Mouse (Mus musculus): Measurements from ENCODE around the gene Mfsd4b3. TPM values are rescaled to one million over a fixed set of nuclear protein-coding genes. Genes with fewer than 3 reads are reported as not detected.
"Not testable (repeated sequence)": the region's sequence is repeated elsewhere in the genome, so short reads cannot be mapped to it uniquely, and the experiment has no call there.

Mfsd4b3 gene
- polyA plus RNA-seq, 1 experiment from 2014 or later = not detected

GRCm38 (mm10) chr10:39967512-39967911 lies 7.6 kb upstream of the Mfsd4b3 start:
- H3K36me3 ChIP-seq = no peaks in the 10 kb centered on the region
- 86% methylated on average over 3 of the region's 3 CpGs for WGBS
- H3K27ac ChIP-seq = no peak overlapping the region
- H3K4me1 ChIP-seq (replicated peaks) = no peaks in the 10 kb centered on the region
- no peaks in the 10 kb centered on the region for H3K27me3 ChIP-seq
- no peaks in the 10 kb centered on the region for H3K9me3 ChIP-seq
- no peak overlapping the region for H3K4me2 ChIP-seq (replicated peaks)
- no peak overlapping the region for H3K9ac ChIP-seq (replicated peaks)
- no peak overlapping the region for H3K4me3 ChIP-seq (replicated peaks)
- no peak for ATAC-seq

- Histone ChIP-seq H3K27me3 (peaks cover 21% of the 10 kb centered on the region), H3K9me3 (no peaks in the 10 kb centered on the region), H3K9ac (replicated peaks) (no peak overlapping the region), H3K4me3 (replicated peaks) (no peak overlapping the region), H3K27ac (no peak overlapping the region), H3K4me2 (replicated peaks) (no peak overlapping the region), H3K36me3 (no peaks in the 10 kb centered on the region), H3K4me1 (replicated peaks) (peaks cover 10% of the 10 kb centered on the region; the same call in 1 of the 2 replicates)
- 65% methylated on average over 1 of the region's 1 CpGs for WGBS
- ATAC-seq = no peak
Observed at GRCm38 (mm10) chr10:39961906-39962305, 2.0 kb upstream of the Mfsd4b3 start.

- H3K4me2 ChIP-seq (replicated peaks) = peak overlapping the region; percentile 77
- no peaks in the 10 kb centered on the region for H3K9me3 ChIP-seq
- peak overlapping the region; percentile 51 for H3K4me3 ChIP-seq (replicated peaks)
- peaks cover 10% of the 10 kb centered on the region; the same call in 1 of the 2 replicates for H3K4me1 ChIP-seq (replicated peaks)
- H3K27ac ChIP-seq = no peak overlapping the region
- H3K27me3 ChIP-seq = peaks cover 21% of the 10 kb centered on the region
- peak; percentile 60 for ATAC-seq
- 43% methylated on average over 11 of the region's 11 CpGs for WGBS
- no peaks in the 10 kb centered on the region for H3K36me3 ChIP-seq
- no peak overlapping the region; the same call in 1 of the 2 replicates for H3K9ac ChIP-seq (replicated peaks)
Observed at GRCm38 (mm10) chr10:39960441-39960822, 479 bp upstream of the Mfsd4b3 start.

GRCm38 (mm10) chr10:39958266-39958665 lies 1.7 kb downstream of the Mfsd4b3 start:
- H3K4me1 ChIP-seq (replicated peaks) = peaks cover 10% of the 10 kb centered on the region; the same call in 1 of the 2 replicates
- WGBS = 78% methylated on average over 4 of the region's 4 CpGs
- H3K27ac ChIP-seq = no peak overlapping the region
- no peak overlapping the region for H3K4me3 ChIP-seq (replicated peaks)
- no peak for ATAC-seq
- no peak overlapping the region for H3K9ac ChIP-seq (replicated peaks)
- H3K36me3 ChIP-seq = no peaks in the 10 kb centered on the region
- no peaks in the 10 kb centered on the region for H3K9me3 ChIP-seq
- H3K27me3 ChIP-seq = peaks cover 21% of the 10 kb centered on the region
- no peak overlapping the region for H3K4me2 ChIP-seq (replicated peaks)

- WGBS = 71% methylated on average over 2 of the region's 2 CpGs
- no peak overlapping the region for H3K27ac ChIP-seq
Observed at GRCm38 (mm10) chr10:39956340-39956878, 3.5 kb downstream of the Mfsd4b3 start.

GRCm38 (mm10) chr10:39955163-39955562 lies 4.8 kb downstream of the Mfsd4b3 start:
- Histone ChIP-seq H3K4me1 (replicated peaks) (peaks cover 6% of the 10 kb centered on the region; the same call in 1 of the 2 replicates), H3K4me2 (replicated peaks) (no peak overlapping the region), H3K27me3 (peaks cover 32% of the 10 kb centered on the region), H3K9ac (replicated peaks) (no peak overlapping the region), H3K4me3 (replicated peaks) (no peak overlapping the region), H3K27ac (no peak overlapping the region), H3K36me3 (no peaks in the 10 kb centered on the region), H3K9me3 (no peaks in the 10 kb centered on the region)
- 90% methylated on average over 2 of the region's 2 CpGs for WGBS
- no peak for ATAC-seq

More at GRCm38 (mm10) chr10:39956340-39956878, 3.5 kb downstream of the Mfsd4b3 start:
- no peak overlapping the region for H3K9ac ChIP-seq (replicated peaks)
- H3K9me3 ChIP-seq = no peaks in the 10 kb centered on the region
- H3K36me3 ChIP-seq = no peaks in the 10 kb centered on the region
- H3K4me2 ChIP-seq (replicated peaks) = no peak overlapping the region
- H3K4me3 ChIP-seq (replicated peaks) = no peak overlapping the region
- ATAC-seq = no peak
- peaks cover 10% of the 10 kb centered on the region; the same call in 1 of the 2 replicates for H3K4me1 ChIP-seq (replicated peaks)
- H3K27me3 ChIP-seq = peaks cover 29% of the 10 kb centered on the region

- no peaks in the 10 kb centered on the region for H3K9me3 ChIP-seq
- WGBS = 61% methylated on average over 2 of the region's 2 CpGs
- H3K27me3 ChIP-seq = peaks cover 14% of the 10 kb centered on the region
- H3K9ac ChIP-seq (replicated peaks) = no peak overlapping the region
- H3K27ac ChIP-seq = no peak overlapping the region
- H3K36me3 ChIP-seq = no peaks in the 10 kb centered on the region
- peak; percentile 55; the same call in 1 of the 2 replicates for ATAC-seq
- H3K4me1 ChIP-seq (replicated peaks) = no peaks in the 10 kb centered on the region
- no peak overlapping the region for H3K4me2 ChIP-seq (replicated peaks)
- H3K4me3 ChIP-seq (replicated peaks) = no peak overlapping the region
Observed at GRCm38 (mm10) chr10:39949377-39949954, 10.5 kb downstream of the Mfsd4b3 start.

GRCm38 (mm10) chr10:39947195-39947594 lies 12.8 kb downstream of the Mfsd4b3 start:
- not testable (repeated sequence) for H3K4me2 ChIP-seq (replicated peaks); ATAC-seq

GRCm38 (mm10) chr10:39936553-39936952 lies 23.4 kb downstream of the Mfsd4b3 start:
- no peak for ATAC-seq
- H3K4me2 ChIP-seq (replicated peaks) = no peak overlapping the region
- no peak overlapping the region for H3K27ac ChIP-seq
- no peaks in the 10 kb centered on the region for H3K36me3 ChIP-seq
- no peaks in the 10 kb centered on the region for H3K4me1 ChIP-seq (replicated peaks)
- 84% methylated on average over 7 of the region's 7 CpGs for WGBS
- no peaks in the 10 kb centered on the region for H3K9me3 ChIP-seq
- H3K27me3 ChIP-seq = no peaks in the 10 kb centered on the region
- H3K4me3 ChIP-seq (replicated peaks) = no peak overlapping the region
- H3K9ac ChIP-seq (replicated peaks) = no peak overlapping the region

More at GRCm38 (mm10) chr10:39947195-39947594, 12.8 kb downstream of the Mfsd4b3 start:
- H3K9me3 ChIP-seq; H3K36me3 ChIP-seq; H3K27ac ChIP-seq; H3K9ac ChIP-seq (replicated peaks); H3K4me3 ChIP-seq (replicated peaks); H3K4me1 ChIP-seq (replicated peaks): not testable (repeated sequence)
- H3K27me3 ChIP-seq = peaks cover 11% of the 10 kb centered on the region
- 88% methylated on average over 3 of the region's 3 CpGs for WGBS

GRCm38 (mm10) chr10:39926616-39927139 lies 33.3 kb downstream of the Mfsd4b3 start, which contains the start of gene Mfsd4b2:
Gene Mfsd4b2 (minus strand): TSS chr10:39926923.
- peak; percentile 83 for ATAC-seq
- H3K9ac ChIP-seq (replicated peaks) = peak within 1 kb of the TSS; percentile 60
- H3K27me3 ChIP-seq = peaks cover 30% of the 10 kb centered on the region
- H3K9me3 ChIP-seq = no peaks in the 10 kb centered on the region
- no peak within 1 kb of the TSS for H3K27ac ChIP-seq
- peak within 1 kb of the TSS; percentile 44 for H3K4me3 ChIP-seq (replicated peaks)
- WGBS = 1% methylated on average over 41 of the region's 41 CpGs
- peak within 1 kb of the TSS; percentile 74 for H3K4me2 ChIP-seq (replicated peaks)
- H3K36me3 ChIP-seq = no peaks in the 10 kb centered on the region
- peaks cover 10% of the 10 kb centered on the region for H3K4me1 ChIP-seq (replicated peaks)

- H3K27me3 ChIP-seq = peaks cover 30% of the 10 kb centered on the region
- not testable (repeated sequence) for H3K9ac ChIP-seq (replicated peaks); H3K27ac ChIP-seq; H3K4me1 ChIP-seq (replicated peaks); H3K36me3 ChIP-seq; H3K4me2 ChIP-seq (replicated peaks); H3K9me3 ChIP-seq; H3K4me3 ChIP-seq (replicated peaks); ATAC-seq
- 73% methylated on average over 8 of the region's 8 CpGs for WGBS
Observed at GRCm38 (mm10) chr10:39924556-39924955, 35.4 kb downstream of the Mfsd4b3 start.

GRCm38 (mm10) chr10:39912616-39913015 lies 47.3 kb downstream of the Mfsd4b3 start:
- no peak overlapping the region for H3K4me2 ChIP-seq (replicated peaks)
- no peaks in the 10 kb centered on the region for H3K36me3 ChIP-seq
- H3K9me3 ChIP-seq = no peaks in the 10 kb centered on the region
- no peak for ATAC-seq
- H3K27ac ChIP-seq = no peak overlapping the region
- no peaks in the 10 kb centered on the region for H3K4me1 ChIP-seq (replicated peaks)
- H3K27me3 ChIP-seq = no peaks in the 10 kb centered on the region
- no peak overlapping the region for H3K9ac ChIP-seq (replicated peaks)
- H3K4me3 ChIP-seq (replicated peaks) = no peak overlapping the region

Data from midbrain, embryonic 13.5 days (tissue).